Mouse (Mus musculus) gastrocnemius, postnatal 25 days (tissue): ENCODE data around the gene Cyp39a1. TPM values are rescaled to one million over a fixed set of nuclear protein-coding genes. Genes with fewer than 3 reads are reported as not detected.

Experiments used
- DNase-seq: peaks from one replicate; pipeline ENCODE4 v3.0.0; 2022
- total RNA-seq, 2 experiments: library from RNA; stranded (reverse); gene quantifications; 1 replicate in 1 of 2; 2 replicates in 1 of 2; pipeline ENCODE4 v1.2.3; 2021

Cyp39a1 gene
- total RNA-seq, 2 experiments from 2014 or later, result 2.3 to 2.9 TPM

DNA sequence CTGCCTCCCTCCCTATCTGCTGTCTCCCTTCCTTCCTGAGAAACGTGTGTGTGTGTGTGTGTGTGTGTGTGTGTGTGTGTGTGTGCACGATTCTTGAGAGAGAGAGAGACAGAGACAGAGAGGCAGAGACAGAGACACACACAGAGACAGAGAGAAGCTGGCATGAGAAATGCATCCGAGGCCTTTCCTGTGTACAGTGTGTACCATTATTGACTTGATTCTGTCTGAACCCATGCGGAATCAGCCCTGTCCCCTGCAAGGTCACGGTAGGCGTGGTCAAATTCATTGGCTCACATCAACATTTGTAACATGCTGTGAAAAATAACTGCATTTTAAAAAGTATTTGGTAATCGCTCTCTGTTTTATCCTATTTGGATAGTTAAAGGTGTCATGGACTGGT lies 16.9 kb downstream of the Cyp39a1 start:
- DNase-seq, result no peak

GRCm38 (mm10) chr17:43684638-43685037 lies 17.4 kb downstream of the Cyp39a1 start:
- DNase-seq, result peak; percentile 12

GRCm38 (mm10) chr17:43689591-43689990 lies 22.4 kb downstream of the Cyp39a1 start:
- DNase-seq, result peak; percentile 14

GRCm38 (mm10) chr17:43698997-43699649 lies 31.9 kb downstream of the Cyp39a1 start:
- DNase-seq, result no peak

DNA sequence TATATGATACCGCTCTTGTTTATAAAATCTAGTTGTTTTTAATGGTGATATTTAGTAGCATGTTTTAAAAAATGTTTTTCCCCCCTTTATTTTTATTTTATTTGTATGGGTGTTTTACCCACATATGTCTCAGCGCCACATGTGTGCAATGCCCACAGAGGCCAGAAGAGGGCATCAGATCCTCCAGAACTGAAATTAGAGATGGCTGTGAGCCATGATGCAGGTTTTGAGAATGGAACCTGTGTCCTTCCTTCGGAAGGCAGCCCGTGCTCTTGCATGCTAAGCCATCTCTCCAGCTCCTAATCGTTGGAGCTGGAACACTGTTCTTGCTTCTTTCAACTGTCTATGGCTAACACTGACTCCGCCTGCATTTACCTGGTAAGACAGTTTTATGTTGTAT lies 33.8 kb downstream of the Cyp39a1 start:
- no peak for DNase-seq

- DNase-seq, result no peak
These were observed 37.1 kb downstream of the Cyp39a1 start for GRCm38 (mm10) chr17:43704216-43704930.

GRCm38 (mm10) chr17:43706749-43707148 lies 39.5 kb downstream of the Cyp39a1 start:
- no peak for DNase-seq

- DNase-seq, result peak; percentile 36
These were observed 40.0 kb downstream of the Cyp39a1 start for GRCm38 (mm10) chr17:43707254-43707653.

- no peak for DNase-seq
These were observed 44.5 kb downstream of the Cyp39a1 start for GRCm38 (mm10) chr17:43711557-43712352.

- no peak for DNase-seq
These were observed 47.0 kb downstream of the Cyp39a1 start for GRCm38 (mm10) chr17:43714191-43714590.

GRCm38 (mm10) chr17:43716601-43717000 lies 49.4 kb downstream of the Cyp39a1 start:
- no peak for DNase-seq

DNA sequence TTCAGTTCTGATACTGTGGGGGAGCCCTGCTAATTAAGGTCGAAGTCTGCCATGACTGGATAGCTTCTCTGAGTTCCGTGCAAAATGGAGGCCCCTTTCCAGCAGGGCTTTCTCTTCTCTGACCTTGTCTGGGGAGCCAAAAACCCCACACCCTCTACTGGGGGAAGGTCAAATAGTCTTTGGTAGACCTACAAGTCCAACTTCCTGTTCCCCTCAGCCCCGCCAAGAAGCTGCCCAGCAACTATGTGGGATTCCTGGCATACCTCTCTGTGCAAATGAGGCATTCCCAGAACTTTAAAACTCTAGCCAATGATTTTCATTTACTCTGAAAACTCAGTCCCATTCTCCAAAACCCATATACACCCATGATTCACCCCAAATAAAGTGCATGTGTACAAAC lies 52.2 kb downstream of the Cyp39a1 start:
- DNase-seq, result no peak

GRCm38 (mm10) chr17:43724480-43724879 lies 57.3 kb downstream of the Cyp39a1 start:
- no peak for DNase-seq

DNA sequence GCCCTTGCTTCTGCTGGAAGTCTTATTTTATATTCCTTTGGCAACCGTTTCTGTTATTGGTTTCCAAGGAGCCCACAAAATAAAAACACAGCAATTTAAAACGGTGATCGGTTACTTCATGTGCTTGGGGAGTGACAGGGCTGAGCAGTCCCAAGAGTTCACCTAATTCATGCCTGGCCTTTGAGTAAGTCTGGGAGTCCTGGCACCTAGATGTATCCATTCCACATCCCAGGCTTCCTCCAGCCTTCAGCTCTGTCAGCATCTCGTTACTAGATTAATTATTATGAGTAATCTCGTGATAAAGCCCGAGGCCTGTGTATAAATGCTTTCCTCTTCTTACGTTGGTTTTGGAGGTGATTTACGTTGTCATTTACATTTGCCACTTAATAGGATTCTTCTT lies 64.1 kb downstream of the Cyp39a1 start:
- DNase-seq, result no peak

DNA sequence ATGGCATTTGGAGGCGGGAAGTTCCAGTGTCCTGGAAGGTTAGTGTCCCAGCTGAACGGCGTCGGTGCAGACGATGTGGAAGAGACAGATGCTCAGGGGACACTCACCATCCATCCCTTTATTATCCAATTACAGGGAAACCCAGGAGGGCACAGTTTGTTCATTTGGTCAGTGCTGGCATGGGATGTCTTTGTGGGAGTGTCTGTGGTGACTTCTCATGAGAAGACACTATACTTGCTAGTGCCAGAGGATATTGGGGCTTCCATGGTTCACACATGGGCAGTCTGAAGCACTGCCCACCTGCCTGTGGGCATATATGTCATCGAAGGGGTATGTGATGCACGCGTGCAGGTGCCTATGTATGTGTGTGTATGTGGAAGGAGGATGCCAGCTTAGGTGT lies 64.8 kb downstream of the Cyp39a1 start:
- DNase-seq, result no peak

- no peak for DNase-seq
These were observed 67.0 kb downstream of the Cyp39a1 start for GRCm38 (mm10) chr17:43734252-43734651.

GRCm38 (mm10) chr17:43743933-43744332 lies 76.7 kb downstream of the Cyp39a1 start:
- no peak for DNase-seq

GRCm38 (mm10) chr17:43744425-43744824 lies 77.2 kb downstream of the Cyp39a1 start:
- DNase-seq, result no peak

GRCm38 (mm10) chr17:43751146-43751545 lies 83.9 kb downstream of the Cyp39a1 start:
- no peak for DNase-seq

DNA sequence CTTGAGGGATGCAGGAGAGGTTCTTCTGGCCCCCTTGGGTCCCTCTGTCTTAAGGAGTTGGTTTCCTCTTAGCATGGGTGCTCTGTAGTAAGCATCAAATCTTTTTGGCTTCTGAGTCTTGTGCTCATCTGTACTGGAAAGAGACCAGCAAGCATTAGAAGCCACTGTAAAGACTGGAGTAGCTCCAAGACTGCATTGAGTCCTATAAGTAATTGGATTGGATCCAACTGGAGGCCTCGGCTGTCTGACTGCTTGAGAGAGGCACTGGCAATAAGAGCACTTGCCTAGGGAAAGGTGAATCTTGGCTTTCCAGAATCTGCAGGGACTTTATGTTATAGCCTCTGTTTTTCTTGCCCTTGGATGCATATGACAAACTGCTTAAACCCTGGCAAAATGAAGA lies 85.6 kb downstream of the Cyp39a1 start:
- DNase-seq, result no peak

DNA sequence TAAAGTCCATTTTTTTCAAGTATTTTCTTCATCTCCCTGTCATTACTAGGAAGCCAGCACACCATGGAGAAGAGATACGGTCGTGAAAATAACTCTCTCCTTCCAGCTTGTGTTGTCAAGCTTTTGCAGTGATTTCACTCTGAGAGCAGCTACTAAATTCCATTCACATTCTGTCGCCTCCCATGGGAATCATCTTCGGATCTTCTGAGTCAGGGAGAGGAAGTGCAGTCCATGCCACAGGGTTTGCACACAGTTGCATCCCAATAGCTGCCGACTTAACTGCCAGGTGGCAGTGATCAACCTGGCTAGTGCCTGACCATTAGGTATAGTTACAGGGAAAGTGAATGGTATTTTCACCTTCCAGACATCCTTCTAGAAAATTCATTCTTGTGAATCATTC lies 87.5 kb downstream of the Cyp39a1 start:
- peak; percentile 16 for DNase-seq

DNA sequence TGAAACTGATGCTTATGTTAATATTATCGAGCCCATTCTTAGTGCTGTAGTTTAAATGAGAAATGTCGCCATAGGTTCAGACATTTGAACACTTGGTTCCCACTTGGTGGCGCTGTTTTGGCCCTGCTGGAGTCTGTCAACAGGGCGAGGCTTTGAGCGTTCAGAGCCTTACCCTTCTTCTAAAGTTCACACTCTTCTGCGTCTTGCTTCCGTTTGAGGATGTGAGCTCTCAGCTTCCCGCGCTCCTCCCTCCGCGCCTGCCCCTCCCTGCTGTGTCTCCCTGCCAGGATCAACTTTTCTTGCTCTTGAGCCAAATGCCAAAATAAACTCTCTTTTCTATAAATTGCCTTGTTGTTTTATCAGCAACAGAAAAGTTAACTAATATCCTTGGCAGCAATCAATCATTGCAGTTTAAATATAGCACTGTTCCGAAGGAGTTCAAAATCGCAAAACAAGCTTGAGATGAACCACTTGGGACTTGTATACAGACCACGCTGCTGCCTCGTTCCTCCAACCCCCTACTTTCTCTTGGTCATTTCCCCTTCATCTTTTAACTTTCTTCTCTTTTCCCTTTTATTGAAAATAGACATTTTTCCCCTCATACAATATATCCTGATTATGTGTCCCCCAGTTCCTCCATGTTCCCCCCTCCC lies 91.5 kb downstream of the Cyp39a1 start:
- DNase-seq, result peak; percentile 34

DNA sequence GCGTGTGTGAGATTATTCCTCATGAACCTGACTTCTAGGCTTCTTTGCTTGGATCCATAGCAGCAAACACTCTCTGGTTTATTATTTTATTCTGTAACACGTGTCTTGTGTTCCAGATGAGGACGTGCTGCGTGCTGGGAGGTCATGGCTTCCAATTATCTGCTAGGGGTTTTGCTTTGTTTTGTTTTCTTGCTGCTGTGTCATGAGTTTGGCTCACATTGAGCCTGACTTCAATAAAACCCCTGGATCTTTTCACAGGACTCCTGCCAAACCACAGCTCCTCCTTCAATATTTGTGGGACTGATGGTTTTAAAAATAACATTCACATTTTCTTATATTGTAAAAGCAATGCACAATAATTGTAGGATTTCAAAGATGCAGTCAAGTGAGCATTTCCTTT lies 117.3 kb downstream of the Cyp39a1 start:
- DNase-seq, result peak; percentile 43
